In the genomic region with DNA sequence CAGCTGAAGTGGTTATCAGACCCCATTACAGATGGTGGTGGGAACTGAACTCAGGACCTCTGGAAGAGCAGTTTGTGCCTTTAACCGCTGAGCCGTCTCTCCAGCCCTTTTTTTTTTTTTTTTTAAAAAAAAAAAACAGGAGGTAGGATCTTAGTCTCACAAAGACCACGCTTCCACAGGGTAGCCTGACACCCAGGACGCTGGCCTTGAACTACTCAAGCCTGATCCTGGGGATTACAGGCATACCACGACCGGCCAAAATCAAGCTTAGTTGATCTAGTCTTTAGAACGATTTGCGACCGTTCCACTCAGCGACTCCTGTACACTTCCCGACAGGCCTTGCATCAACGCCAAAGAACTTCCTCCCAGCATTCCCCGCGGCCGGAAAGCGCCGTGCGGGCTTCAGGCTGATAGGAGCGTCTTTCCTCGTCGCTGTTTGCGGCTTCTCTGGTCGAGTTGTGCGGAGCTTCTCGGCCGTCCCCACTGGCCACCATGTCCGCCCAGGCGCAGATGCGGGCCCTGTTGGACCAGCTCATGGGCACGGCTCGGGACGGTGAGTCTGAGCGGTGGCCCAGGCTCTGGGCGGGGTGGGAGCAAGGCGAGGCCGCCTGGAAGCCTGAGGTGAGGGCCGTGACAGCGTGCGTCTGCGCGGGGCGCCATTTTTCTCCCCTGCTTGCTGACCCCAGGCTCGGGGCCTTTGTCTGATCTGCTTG, we compare ENCODE assay signal across 8 mouse cellular contexts. TPM values are rescaled to one million over a fixed set of nuclear protein-coding genes. Genes with fewer than 3 reads are reported as not detected.
DNase-seq lines count a peak whose midpoint lies in the region; ATAC-seq lines count a peak whose summit lies in the region.

TSS of gene Luc7l (plus strand) at position 358 of the 713 bp plus-strand sequence.

- DNase-seq in NIH3T3 (ENCODE audit: low read depth) = peak; percentile 95
- peak; percentile 95 to 96 for DNase-seq in cerebellum, postnatal 10 days
- DNase-seq in frontal cortex, postnatal 14 days (ENCODE audit: low spot score in 2 of 2) = peak; percentile 89 to 95
- peak; percentile 91 to 96 for DNase-seq in layer of hippocampus, postnatal 25 days (ENCODE audit: extremely low spot score in 1 of 2, low spot score in 1 of 2)
- peak; percentile 94 for DNase-seq in lung, postnatal 25 days (ENCODE audit: low spot score)
- DNase-seq in retina, embryonic 14.5 days (ENCODE audit: low spot score) = peak; percentile 97
- DNase-seq in thymus, postnatal 4 days = peak; percentile 91

- H3K27ac ChIP-seq in hindbrain, embryonic 13.5 days = peak within 1 kb of the TSS; percentile 98

- no peaks in the 10 kb centered on the region for H3K9me3 ChIP-seq in hindbrain, embryonic 13.5 days

- H3K9ac ChIP-seq in hindbrain, embryonic 13.5 days = peak within 1 kb of the TSS; percentile 97

- peak within 1 kb of the TSS; percentile 97 for H3K4me3 ChIP-seq in hindbrain, embryonic 13.5 days

- H3K4me1 ChIP-seq in hindbrain, embryonic 13.5 days (replicated peaks) = peaks cover 19% of the 10 kb centered on the region

- peak; percentile 97 for ATAC-seq in hindbrain, embryonic 13.5 days (ENCODE audit: low FRiP score)

- WGBS in hindbrain, embryonic 13.5 days = under 1% methylated on average over 43 of the region's 43 CpGs

- H3K36me3 ChIP-seq in hindbrain, embryonic 13.5 days = peaks cover 16% of the 10 kb centered on the region

- peak within 1 kb of the TSS; percentile 86 for H3K4me2 ChIP-seq in hindbrain, embryonic 13.5 days

- 0 out of 2 replicates have a peak, but pooled peaks cover 7% of the 10 kb centered on the region for H3K27me3 ChIP-seq in hindbrain, embryonic 13.5 days

RNA-seq across cellular contexts. Expression of gene Luc7l, which starts in this region (rescaled TPM):
- polyA plus RNA-seq in hindbrain, embryonic 13.5 days (2015; fragmentation: Nextera tagmentation; extraction: Ambion mirVana) = 117 and 118 TPM in 2 replicates
- 10 to 100 TPM; 77.6 to 86.4 TPM for total RNA-seq in layer of hippocampus, postnatal 25 days (2021)

Comparison
In these comparisons a context has a peak if more than half of its experiments do, and no peak if none do; other contexts are left out.
1. Peak in every context shown above with its lines: DNase-seq, ATAC-seq, H3K4me3 ChIP-seq and H3K27ac ChIP-seq.